Mouse (Mus musculus) erythroblast, embryonic 14.5 days (primary cell): Measurements from ENCODE around the gene P2ry14.

ENCODE experiments used
- GATA1 ChIP-seq: IDR thresholded peaks from 2 replicates; pipeline ENCODE4 v1.6.1; 2012; ENCODE audit warnings: low read length, inconsistent platforms, mixed read lengths
- TAL1 ChIP-seq: IDR thresholded peaks from 3 replicates; pipeline ENCODE4 v1.6.1; 2012; ENCODE audit warnings: low read length, inconsistent platforms, mixed read lengths

GRCm38 (mm10) chr3:59168476-59168875, 15.1 kb upstream of the P2ry14 start:
- TF ChIP-seq TAL1 (no peak), GATA1 (no peak)
